Mouse (Mus musculus) lung, postnatal 14 days (tissue): ENCODE measurements at regions not wholly inside any gene's neighbourhood (a gene's known extent, or its start where the extent isn't known, plus 50 kb on each side); places are given as distances from the start of the nearest gene placed in this dataset.

Experiments used
- DNase-seq: peaks from one replicate; pipeline ENCODE4 v3.0.0; 2021

- DNase-seq: no peak
Measured at GRCm38 (mm10) chr9:102449366-102449765, 56.2 kb upstream of the Ky start.

- DNase-seq: no peak
Measured at GRCm38 (mm10) chr9:102446066-102446465, 59.5 kb upstream of the Ky start.

- DNase-seq: peak; percentile 13
Measured at GRCm38 (mm10) chr9:102442198-102442842, 63.2 kb upstream of the Ky start.

GRCm38 (mm10) chr9:102437641-102438040 lies 67.9 kb upstream of the Ky start:
- DNase-seq: no peak

GRCm38 (mm10) chr9:102436378-102436777 lies 69.2 kb upstream of the Ky start:
- no peak for DNase-seq

GRCm38 (mm10) chr9:102428031-102428430 lies 73.5 kb upstream of the Ephb1 start:
- DNase-seq: no peak

- DNase-seq: no peak
Measured at GRCm38 (mm10) chr9:102424672-102425345, 70.3 kb upstream of the Ephb1 start.

- peak; percentile 5 for DNase-seq
Measured at GRCm38 (mm10) chr9:102423919-102424671, 69.6 kb upstream of the Ephb1 start.

GRCm38 (mm10) chr9:102423465-102423918 lies 69.0 kb upstream of the Ephb1 start:
- DNase-seq: no peak

GRCm38 (mm10) chr9:102421826-102422225 lies 67.3 kb upstream of the Ephb1 start:
- DNase-seq: no peak

GRCm38 (mm10) chr9:102420196-102420595 lies 65.7 kb upstream of the Ephb1 start:
- no peak for DNase-seq

GRCm38 (mm10) chr9:102413631-102414030 lies 59.1 kb upstream of the Ephb1 start:
- no peak for DNase-seq

GRCm38 (mm10) chr9:102410666-102411065 lies 56.2 kb upstream of the Ephb1 start:
- DNase-seq: no peak

GRCm38 (mm10) chr9:102406017-102406416 lies 51.5 kb upstream of the Ephb1 start:
- DNase-seq: no peak
